Mouse (Mus musculus) neural tube, embryonic 11.5 days (tissue): ENCODE results near the gene Tex264. TPM values are rescaled to one million over a fixed set of nuclear protein-coding genes. Genes with fewer than 3 reads are reported as not detected.

ENCODE experiments used
- polyA plus RNA-seq: library from polyadenylated mRNA; unstranded; fragments of >200 nt; fragmentation: Nextera tagmentation; extraction: Ambion mirVana; gene quantifications from 2 replicates; pipeline ENCODE4 v1.2.1, GENCODE M21; 2014

The Tex264 gene
- polyA plus RNA-seq, 1 experiment from 2014 or later = 38.5 TPM

Other genes starting within 250 kb of the Tex264 start
- gene Acy1, start 247.6 kb downstream of the Tex264 start, polyA plus RNA-seq = 32.1 and 33.4 TPM in 2 replicates
- 7.3 and 7.5 TPM in 2 replicates for gene Abhd14b, start 238.5 kb downstream of the Tex264 start, polyA plus RNA-seq
- 33.9 and 38.6 TPM in 2 replicates for gene Abhd14a, start 238.2 kb downstream of the Tex264 start, polyA plus RNA-seq
- gene Pcbp4, start 232.6 kb downstream of the Tex264 start, polyA plus RNA-seq = 267 and 278 TPM in 2 replicates
- gene Gpr62, start 220.0 kb downstream of the Tex264 start, polyA plus RNA-seq = 0.20 and 0.23 TPM in 2 replicates
- 45.5 and 48.1 TPM in 2 replicates for gene Rrp9, start 210.0 kb downstream of the Tex264 start, polyA plus RNA-seq
- gene Parp3, start 209.0 kb downstream of the Tex264 start, polyA plus RNA-seq = 0.98 and 1.6 TPM in 2 replicates
- not detected in 2 replicates for gene Iqcf1, start 186.0 kb downstream of the Tex264 start, polyA plus RNA-seq
- not detected in 2 replicates for gene Iqcf5, start 171.4 kb downstream of the Tex264 start, polyA plus RNA-seq
- not detected in 2 replicates for gene Iqcf3, start 124.3 kb downstream of the Tex264 start, polyA plus RNA-seq
- not detected in 2 replicates for gene Iqcf4, start 114.9 kb downstream of the Tex264 start, polyA plus RNA-seq
- gene Iqcf6, start 59.3 kb downstream of the Tex264 start, polyA plus RNA-seq = not detected in 2 replicates
- gene Grm2, start 29.8 kb downstream of the Tex264 start, polyA plus RNA-seq = 20.6 and 26.1 TPM in 2 replicates
- 6.1 and 7.4 TPM in 2 replicates for gene Rad54l2, start 103.3 kb upstream of the Tex264 start, polyA plus RNA-seq
- gene Dcaf1, start 135.9 kb upstream of the Tex264 start, polyA plus RNA-seq = 32.0 and 34.0 TPM in 2 replicates
- gene Rbm15b, start 201.5 kb upstream of the Tex264 start, polyA plus RNA-seq = 31.4 and 32.9 TPM in 2 replicates
- gene Manf, start 206.1 kb upstream of the Tex264 start, polyA plus RNA-seq = 284 and 297 TPM in 2 replicates